Mouse (Mus musculus) heart, adult 11 months (tissue): Measurements from ENCODE around the gene Bod1l.

Experiments used
- DNase-seq: peaks from one replicate; pipeline ENCODE4 v3.0.0; 2022

Gene Bod1l

DNA sequence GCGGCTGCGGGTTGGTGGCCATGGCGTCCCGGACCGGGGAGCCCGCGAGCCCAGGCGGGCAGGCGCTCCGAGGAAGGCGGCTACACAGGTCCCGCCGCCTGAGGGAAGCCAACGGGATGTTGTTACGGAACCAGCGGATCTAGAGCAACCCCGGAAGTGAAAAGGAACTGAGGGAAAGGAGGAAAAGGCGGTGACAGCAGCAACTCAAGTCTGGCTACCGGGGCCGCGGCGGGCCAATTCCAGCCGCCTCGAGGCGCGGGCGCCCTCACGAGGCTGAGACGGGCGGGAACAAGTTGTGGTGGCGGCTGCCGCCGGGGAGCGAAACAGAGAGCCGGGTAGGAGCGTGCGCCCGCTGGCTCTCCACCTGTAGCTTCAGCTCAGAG, at the start of gene Bod1l:
TSS of gene Bod1l (minus strand) at position 169 of the 383 bp plus-strand sequence.
- DNase-seq: peak; percentile 100

- DNase-seq: no peak
Measured at GRCm38 (mm10) chr5:41893351-41893750, 49.2 kb upstream of the Bod1l start.

DNA sequence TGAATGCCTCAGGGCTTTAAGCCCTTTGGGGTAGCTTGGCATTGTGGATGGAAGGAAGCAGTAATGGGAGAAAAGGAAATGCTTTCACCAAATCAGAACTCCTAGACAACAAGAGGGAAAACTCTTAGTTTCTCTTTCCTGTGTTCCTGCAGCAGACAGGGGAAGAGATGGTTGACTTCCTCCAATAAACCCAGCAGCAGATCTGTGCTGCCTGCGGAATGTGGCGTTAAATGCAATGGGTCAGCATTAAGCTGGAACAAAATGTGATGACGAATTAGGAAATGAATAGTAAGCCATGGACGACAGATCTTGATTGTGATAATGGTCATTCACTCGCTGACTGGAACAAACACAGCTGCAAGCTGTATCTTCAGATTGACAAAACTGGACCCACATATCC, 46.8 kb upstream of the Bod1l start:
- peak; percentile 92 for DNase-seq

DNA sequence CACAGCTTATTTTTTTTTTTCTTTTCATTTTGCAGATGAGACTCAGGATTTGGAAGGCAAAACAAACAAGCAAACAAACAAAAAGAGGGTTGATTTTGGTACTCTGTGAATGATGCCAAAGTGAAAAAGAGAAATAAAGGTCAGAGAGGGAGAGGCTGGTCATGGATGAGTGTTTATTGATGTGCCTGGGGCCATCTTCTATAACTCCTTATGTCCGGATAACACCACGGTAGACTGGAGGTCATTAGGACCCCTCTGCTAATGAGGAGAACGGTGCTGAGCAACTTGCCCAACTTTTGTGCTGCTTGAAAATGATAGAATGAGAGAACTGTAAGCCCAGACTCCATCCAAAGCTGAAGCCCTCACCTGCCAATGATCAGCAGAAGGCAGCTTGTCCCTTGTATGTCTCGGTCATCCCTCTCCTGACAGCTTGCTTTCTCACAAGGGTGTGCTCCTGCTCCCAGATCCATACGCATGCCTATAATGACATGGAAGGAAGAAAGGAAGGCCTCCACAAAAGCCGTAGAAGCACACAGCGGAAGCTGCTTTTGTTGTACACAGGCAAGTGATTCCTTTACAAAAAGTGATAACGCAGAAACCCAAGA, 45.2 kb upstream of the Bod1l start:
- no peak for DNase-seq

DNA sequence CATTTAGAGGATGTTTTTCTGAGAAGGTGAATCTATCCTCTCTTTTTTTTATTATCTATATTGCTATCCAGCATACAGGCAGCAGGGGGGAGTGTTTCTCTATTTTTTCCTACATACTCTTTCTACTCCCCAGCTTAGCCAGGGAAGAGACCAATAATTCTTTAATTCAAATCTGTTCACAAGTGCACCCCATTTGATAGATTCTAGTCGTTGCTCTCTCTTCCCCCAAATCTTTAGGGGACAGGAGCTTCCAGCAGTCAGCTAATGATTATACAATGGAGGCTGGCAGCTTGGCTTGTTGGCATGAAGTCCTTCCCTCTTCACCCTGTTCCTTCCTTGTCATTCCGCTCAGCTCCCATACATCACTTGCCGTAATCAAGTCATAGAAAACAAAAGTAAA, 44.7 kb upstream of the Bod1l start:
- DNase-seq: no peak

DNA sequence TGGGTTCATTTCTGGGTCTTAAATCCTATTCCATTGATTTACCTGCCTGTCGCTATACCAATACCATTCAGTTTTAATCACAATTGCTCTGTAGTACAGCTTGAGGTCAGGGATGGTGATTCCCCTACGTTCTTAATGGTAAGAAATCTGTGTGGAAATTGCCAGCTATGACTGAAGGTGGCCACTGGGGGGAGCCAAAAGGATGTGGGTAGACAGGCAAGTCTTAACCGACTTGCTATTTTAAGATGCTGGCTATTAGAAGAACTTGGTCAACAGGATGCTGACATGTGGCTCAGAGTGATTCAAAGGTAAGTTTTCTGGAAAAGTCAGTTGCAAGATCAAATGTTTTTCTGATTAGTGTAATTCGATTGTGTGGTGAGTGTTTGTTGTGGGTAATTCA, 43.6 kb upstream of the Bod1l start:
- no peak for DNase-seq

DNA sequence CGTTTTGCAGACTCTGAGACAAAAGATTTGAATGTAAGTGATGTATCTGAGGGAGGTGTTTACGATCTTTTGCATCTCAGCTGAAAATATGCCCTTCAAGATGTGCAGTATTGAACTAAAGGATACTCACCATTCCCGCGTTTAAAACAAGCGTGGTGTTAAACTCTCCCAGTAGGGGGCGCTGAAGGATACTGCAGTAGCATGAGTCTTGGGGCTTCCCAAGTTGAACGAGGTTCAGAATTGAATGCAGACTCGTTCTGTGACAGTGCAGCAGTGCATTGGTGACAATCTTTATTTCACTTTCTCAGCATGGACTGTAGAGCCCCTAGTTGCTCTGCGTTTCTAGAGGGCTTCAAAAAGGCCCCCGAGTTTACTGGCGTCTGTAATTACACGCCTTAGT, 40.4 kb upstream of the Bod1l start:
- no peak for DNase-seq

GRCm38 (mm10) chr5:41871164-41871563, 27.0 kb upstream of the Bod1l start:
- DNase-seq: no peak

GRCm38 (mm10) chr5:41855781-41856180, 11.7 kb upstream of the Bod1l start:
- no peak for DNase-seq

- DNase-seq: no peak
Measured at GRCm38 (mm10) chr5:41845558-41845937, 1.4 kb upstream of the Bod1l start.

- peak; percentile 94 for DNase-seq
Measured at GRCm38 (mm10) chr5:41844820-41845557, 874 bp upstream of the Bod1l start.

DNA sequence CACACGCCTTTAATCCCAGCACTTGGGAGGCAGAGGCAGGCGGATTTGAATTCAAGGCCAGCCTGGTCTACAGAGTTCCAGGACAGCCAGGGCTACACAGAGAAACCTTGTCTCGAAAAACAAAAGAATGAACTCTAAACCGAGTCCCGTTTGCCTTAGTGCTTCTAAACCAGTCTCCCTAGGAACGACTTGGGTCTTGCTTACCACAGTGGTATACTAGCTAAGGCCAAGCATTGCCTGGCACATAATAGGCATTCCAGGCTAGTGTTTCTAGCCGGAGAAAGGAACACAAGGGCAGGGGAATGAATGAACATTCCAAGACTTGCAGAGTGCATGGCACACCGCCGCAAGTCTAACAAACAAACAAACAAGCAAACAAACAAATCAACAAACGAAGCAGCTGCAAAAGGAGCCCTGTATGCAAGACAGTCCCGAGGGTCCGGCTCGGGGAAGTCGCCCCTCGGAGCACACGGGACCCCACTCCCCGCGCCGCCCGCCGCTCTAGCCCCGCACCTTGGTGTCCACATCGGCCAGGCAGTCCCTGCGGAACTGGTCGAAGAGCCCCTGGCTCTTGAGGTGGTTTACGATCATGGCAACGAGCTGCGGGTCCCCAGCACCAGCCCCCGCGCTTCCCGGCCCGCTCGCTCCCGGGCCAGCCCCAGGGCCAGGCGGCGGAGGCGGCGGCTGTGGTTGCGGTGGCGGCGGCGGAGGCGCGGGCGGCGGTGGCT, 532 bp downstream of the Bod1l start:
- no peak for DNase-seq

DNA sequence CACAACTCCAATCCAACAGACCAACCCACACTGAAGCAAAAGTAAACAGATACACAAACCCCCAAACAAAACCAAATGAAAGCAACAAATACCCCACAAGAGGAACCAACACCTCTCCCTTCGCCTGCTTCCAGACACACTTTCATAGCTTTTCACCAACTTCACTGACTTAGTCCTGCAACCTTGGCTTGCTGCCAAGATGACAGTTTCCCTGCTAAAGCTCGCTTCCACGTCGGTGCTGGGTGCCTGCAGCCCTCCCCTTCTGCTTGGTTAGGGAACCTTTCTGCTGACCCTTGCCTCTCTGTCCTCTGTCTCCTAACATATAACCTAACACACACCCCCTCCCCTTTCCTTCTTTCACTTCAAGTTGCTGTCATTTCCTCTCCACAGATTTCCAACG, 1.4 kb downstream of the Bod1l start:
- no peak for DNase-seq

DNA sequence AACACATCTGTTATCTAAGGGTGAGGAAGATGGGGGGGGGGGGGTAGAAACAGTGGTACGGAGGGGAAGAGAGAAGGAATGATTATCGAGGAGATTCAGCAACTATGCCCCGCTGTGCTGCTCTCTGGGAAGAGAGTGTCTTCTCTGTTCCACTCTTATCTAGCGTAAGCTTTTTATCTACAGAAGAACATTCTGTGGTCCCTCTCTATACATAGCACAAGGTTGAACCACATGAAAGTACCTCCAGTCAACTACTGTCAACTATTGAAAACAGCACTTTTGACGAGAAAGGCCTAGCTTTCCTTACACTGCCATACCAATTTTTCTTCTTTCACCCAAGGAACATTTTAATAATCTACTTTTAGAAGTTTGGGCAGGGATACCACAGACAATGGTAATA, 2.4 kb downstream of the Bod1l start:
- DNase-seq: no peak

DNA sequence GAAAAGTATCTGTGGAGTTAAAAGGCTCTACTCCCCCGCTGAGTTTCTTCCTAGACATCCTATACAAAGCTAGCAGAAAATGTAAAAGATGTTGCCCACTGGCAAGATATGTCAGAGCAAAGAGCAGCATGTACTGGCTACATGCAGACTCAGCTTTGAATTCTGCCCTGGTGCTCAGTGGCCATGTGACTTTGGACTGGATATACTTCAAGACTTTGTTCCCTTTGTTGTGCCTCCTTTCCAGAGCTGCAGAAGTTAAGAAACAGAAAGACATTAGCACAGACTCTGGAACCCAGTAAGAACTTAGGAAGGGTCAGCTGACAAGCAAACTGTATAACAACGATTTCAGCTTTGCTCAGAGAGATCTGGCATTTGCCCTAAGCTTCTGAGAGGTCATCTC, 14.0 kb downstream of the Bod1l start:
- no peak for DNase-seq

DNA sequence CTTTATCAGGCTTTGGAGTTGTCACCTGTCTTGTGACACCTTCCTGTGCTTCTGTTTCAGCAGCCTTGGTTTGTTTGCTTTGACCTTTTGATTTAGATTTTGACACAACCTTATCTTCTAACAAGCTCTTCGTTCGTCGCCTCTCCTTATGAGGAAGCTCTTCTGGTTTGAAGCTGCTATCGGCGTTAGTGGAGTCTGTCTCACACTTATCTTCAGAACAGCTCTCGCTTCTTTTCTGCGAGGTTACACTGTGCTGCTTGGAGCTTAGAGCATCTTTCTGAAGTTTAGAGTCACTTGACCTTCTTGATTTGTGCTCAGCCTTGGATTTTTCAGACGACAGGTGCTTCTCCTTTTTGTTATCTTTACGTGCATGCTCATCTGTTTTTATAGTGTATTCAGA, 23.0 kb downstream of the Bod1l start:
- DNase-seq: no peak

GRCm38 (mm10) chr5:41820530-41820929, 23.6 kb downstream of the Bod1l start:
- no peak for DNase-seq

GRCm38 (mm10) chr5:41812516-41812915, 31.6 kb downstream of the Bod1l start:
- peak; percentile 62 for DNase-seq

GRCm38 (mm10) chr5:41811279-41811678, 32.8 kb downstream of the Bod1l start:
- no peak for DNase-seq

GRCm38 (mm10) chr5:41807383-41807782, 36.7 kb downstream of the Bod1l start:
- peak; percentile 82 for DNase-seq

DNA sequence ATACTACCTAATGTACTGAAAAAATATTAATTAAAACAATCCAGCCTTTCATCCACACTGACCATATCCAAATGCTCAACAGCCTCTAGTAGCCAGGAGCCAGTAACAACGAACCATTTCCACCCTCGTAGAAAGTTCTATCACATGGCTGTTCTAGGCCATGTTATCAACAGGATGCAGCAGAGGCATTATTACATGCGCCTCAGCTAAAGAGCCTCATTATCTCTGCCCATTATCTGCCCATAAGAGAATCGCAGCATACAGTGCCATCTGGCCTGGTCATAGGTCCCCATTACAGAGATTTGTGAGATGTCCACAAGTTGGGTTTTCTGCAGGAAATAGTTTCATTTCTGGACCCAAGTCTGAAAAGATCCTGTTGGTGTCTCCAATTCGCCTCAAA, 37.9 kb downstream of the Bod1l start:
- DNase-seq: peak; percentile 77

DNA sequence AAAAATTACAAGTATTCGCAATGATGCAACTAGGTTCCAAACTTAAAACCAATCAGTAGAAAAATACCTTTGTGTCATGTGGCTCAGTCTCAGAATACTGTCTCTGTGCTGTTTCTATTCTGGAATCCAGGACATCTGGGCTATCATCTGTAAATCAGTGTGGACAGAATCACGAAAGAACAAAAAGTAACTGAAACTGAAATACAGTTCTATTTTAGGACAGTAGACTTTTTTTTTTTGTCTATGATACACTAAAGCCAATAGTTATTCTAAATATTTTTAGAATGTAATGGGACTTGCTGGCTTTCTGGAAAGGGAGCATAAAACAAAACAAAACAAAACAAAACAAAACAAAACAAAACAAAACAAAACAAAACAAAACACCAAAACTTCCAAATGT, 39.0 kb downstream of the Bod1l start:
- no peak for DNase-seq

- peak; percentile 40 for DNase-seq
Measured at GRCm38 (mm10) chr5:41804643-41805042, 39.5 kb downstream of the Bod1l start.

GRCm38 (mm10) chr5:41801622-41802021, 42.5 kb downstream of the Bod1l start:
- no peak for DNase-seq
